Mouse (Mus musculus) lung, postnatal 14 days (tissue): Measurements from ENCODE around the gene Gm45208.

Experiments used
- DNase-seq: peaks from one replicate; pipeline ENCODE4 v3.0.0; 2021

The Gm45208 gene

GRCm38 (mm10) chrX:7775501-7776205, 53.6 kb downstream of the Gm45208 start:
- no peak for DNase-seq

- DNase-seq, result peak; percentile 71
Observed at GRCm38 (mm10) chrX:7776329-7777082, 54.5 kb downstream of the Gm45208 start.

- DNase-seq, result no peak
Observed at GRCm38 (mm10) chrX:7778450-7779244, 56.6 kb downstream of the Gm45208 start.

- no peak for DNase-seq
Observed at GRCm38 (mm10) chrX:7779294-7779693, 57.2 kb downstream of the Gm45208 start.
